Mouse (Mus musculus): ENCODE results near the gene Utp4.

- TF ChIP-seq CTCF (IDR thresholded peaks at IDR 0.05; ENCODE audit: low read depth) (no peak), EP300 (IDR thresholded peaks at IDR 0.05; ENCODE audit: low read depth) (no peak)
Measured at GRCm38 (mm10) chr8:106929921-106930320, 36.5 kb downstream of the Utp4 start.
